Mouse (Mus musculus) forebrain, embryonic 14.5 days (tissue): ENCODE measurements around the gene Foxa3. TPM values are rescaled to one million over a fixed set of nuclear protein-coding genes. Genes with fewer than 3 reads are reported as not detected.

Experiments
- ATAC-seq: fragments of 200-750 bp; cut with Nextera tagmentation; 2 replicates; pipeline ENCODE4 v1.8.0; 2017; ENCODE audit warnings: mild to moderate bottlenecking, moderate library complexity
- DNase-seq: peaks from one replicate; pipeline ENCODE4 v3.0.0-alpha.2; 2015; ENCODE audit warnings: low spot score
- H3K27ac ChIP-seq: fragments of 300-500 bp; sonication (generic); 2 replicates; pipeline ENCODE4 v1.5.1; 2014; ENCODE audit warnings: low read depth, mild to moderate bottlenecking, control low read depth, low read length, moderate library complexity
- H3K27me3 ChIP-seq: fragments of 300-500 bp; sonication (generic); replicated peaks from 2 replicates; pipeline ENCODE4 v1.6.1; 2014; ENCODE audit warnings: low read length, control low read depth, mixed read lengths; ENCODE audit not compliant: control insufficient read depth, insufficient read depth
- H3K36me3 ChIP-seq: fragments of 300-500 bp; sonication (generic); 2 replicates; pipeline ENCODE4 v1.6.1; 2014; ENCODE audit warnings: low read length, control low read depth; ENCODE audit not compliant: control insufficient read depth, insufficient read depth
- H3K4me1 ChIP-seq: fragments of 300-500 bp; sonication (generic); 2 replicates; pipeline ENCODE4 v1.6.1; 2014; ENCODE audit warnings: antibody characterized with exemption, low read length, control low read depth; ENCODE audit not compliant: control insufficient read depth, insufficient read depth
- H3K4me2 ChIP-seq: fragments of 300-500 bp; sonication (generic); 2 replicates; pipeline ENCODE4 v1.6.1; 2014; ENCODE audit warnings: mild to moderate bottlenecking, control low read depth, low read length
- H3K4me3 ChIP-seq: fragments of 300-500 bp; sonication (generic); 2 replicates; pipeline ENCODE4 v1.5.1; 2014; ENCODE audit warnings: low read depth, low read length, control low read depth
- H3K9ac ChIP-seq: fragments of 300-500 bp; sonication (generic); 2 replicates; pipeline ENCODE4 v1.6.1; 2014; ENCODE audit warnings: mild to moderate bottlenecking, low read length, control low read depth, moderate library complexity
- H3K9me3 ChIP-seq: fragments of 300-500 bp; sonication (generic); replicated peaks from 2 replicates; pipeline ENCODE4 v1.6.1; 2016; ENCODE audit warnings: low read length, control low read depth, mixed read lengths; ENCODE audit not compliant: control insufficient read depth
- WGBS: fragments of 180-500 bp; shearing (Covaris S2); extraction: QIAGEN DNeasy Blood & Tissue Kit; methylation state at CpG from one replicate; pipeline ENCODE4 v1.1.7; 2014; 5-methylcytosine and 5-hydroxymethylcytosine counted together
- polyA plus RNA-seq: library from polyadenylated mRNA; unstranded; fragments of >200 nt; fragmentation: Nextera tagmentation; extraction: Ambion mirVana; gene quantifications from 2 replicates; pipeline ENCODE4 v1.2.1, GENCODE M21; 2014

Foxa3 gene
- polyA plus RNA-seq, 1 experiment from 2014 or later, result not detected

DNA sequence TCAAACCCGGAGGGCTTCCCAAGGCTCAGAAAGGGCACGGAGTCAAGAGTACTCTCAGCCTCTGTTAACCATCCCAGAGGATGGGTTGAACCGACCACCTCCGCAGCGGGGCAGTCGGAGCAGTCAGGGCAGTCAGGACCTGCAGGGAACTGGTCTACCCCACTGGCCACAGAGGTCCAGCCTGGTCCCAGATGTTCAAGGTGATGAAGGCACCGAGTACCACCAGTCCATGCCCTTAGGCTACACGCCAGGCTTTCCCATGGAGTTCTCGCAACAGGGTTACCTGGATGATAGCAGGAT is 31.4 kb upstream of the Foxa3 start:
- Histone ChIP-seq H3K4me2 (peak overlapping the region; percentile 47), H3K27ac (no peak overlapping the region), H3K9me3 (no peaks in the 10 kb centered on the region), H3K4me1 (no peaks in the 10 kb centered on the region), H3K36me3 (peaks cover 26% of the 10 kb centered on the region), H3K27me3 (no peaks in the 10 kb centered on the region), H3K4me3 (0 out of 2 replicates have a peak overlapping the region, but pooled peaks have one; percentile 11), H3K9ac (peak overlapping the region; percentile 37; the same call in 1 of the 2 replicates)
- 74% methylated on average over 9 of the region's 9 CpGs for WGBS
- ATAC-seq (peak; percentile 43), DNase-seq (no peak)

DNA sequence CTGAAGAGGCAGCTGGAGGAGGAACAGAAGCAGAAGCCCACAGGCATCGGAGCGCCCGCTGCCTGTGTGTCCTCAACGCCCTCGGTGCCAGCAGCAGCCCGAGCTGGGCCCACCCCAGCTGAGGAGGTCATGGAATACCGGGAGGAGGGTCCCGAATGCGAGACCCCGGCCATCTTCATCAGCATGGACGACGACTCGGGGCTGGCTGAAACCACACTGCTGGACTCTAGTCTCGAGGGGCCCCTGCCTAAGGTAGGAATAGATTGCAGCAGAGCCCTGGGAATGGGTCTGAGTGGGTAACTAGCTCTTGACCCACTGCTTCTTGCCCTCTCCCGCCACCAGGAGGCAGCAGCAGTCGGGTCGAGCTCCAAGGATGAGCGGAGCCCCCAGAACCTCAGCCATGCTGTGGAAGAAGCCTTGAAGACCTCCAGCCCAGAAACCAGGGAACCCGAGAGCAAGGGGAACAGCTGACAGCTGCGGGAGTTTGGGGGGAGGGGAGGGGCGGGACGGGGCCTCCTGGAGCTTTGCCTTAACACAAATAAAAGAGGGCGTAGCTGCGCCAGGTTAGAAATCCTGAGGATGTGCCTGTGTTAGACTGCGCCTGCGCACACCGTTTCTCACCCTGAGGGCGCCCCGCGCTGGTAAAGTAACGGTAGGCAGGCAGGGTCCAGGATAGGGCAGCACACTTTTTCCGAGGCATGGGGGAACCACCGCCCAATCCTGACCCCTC is 30.9 kb upstream of the Foxa3 start, which contains the start of gene Rsph6a:
TSS of gene Rsph6a (plus strand) at position 644 of the 730 bp plus-strand sequence.
- peak within 1 kb of the TSS; percentile 47 for H3K4me2 ChIP-seq
- H3K4me1 ChIP-seq, result no peaks in the 10 kb centered on the region
- 27% methylated on average over 33 of the region's 33 CpGs for WGBS
- peak; percentile 72 for DNase-seq
- peaks cover 31% of the 10 kb centered on the region for H3K36me3 ChIP-seq
- ATAC-seq, result peak; percentile 74
- peak within 1 kb of the TSS; percentile 14; the same call in 1 of the 2 replicates for H3K27ac ChIP-seq
- H3K27me3 ChIP-seq, result no peaks in the 10 kb centered on the region
- peak within 1 kb of the TSS; percentile 37 for H3K9ac ChIP-seq
- H3K9me3 ChIP-seq, result no peaks in the 10 kb centered on the region
- peak within 1 kb of the TSS; percentile 11; the same call in 1 of the 2 replicates for H3K4me3 ChIP-seq

DNA sequence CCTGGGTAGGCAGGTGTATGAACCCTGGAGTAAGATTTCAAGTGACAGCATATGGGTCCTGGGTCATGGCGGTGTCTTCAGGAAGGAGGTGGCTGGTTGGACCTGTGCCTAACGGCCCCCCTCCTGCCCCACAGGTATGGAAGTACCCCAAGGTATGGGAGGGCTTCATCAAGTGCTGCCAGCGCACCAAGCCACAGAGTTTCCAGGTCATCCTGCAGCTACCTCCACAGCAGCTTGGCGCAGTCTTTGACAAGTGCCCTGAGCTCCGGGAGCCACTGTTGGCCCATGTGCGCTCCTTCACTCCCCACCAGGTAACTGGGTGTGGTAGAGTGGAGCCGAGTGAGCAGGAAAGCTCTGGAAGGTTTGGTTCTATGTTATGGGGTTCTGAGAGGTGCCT is 29.8 kb upstream of the Foxa3 start:
- Histone ChIP-seq H3K4me2 (no peak overlapping the region), H3K4me3 (no peak overlapping the region), H3K27me3 (no peaks in the 10 kb centered on the region), H3K4me1 (no peaks in the 10 kb centered on the region), H3K36me3 (peaks cover 42% of the 10 kb centered on the region), H3K9me3 (no peaks in the 10 kb centered on the region), H3K27ac (no peak overlapping the region), H3K9ac (no peak overlapping the region)
- no peak for ATAC-seq
- whole genome bisulfite sequencing, result 91% methylated on average over 7 of the region's 7 CpGs
- DNase-seq, result no peak

DNA sequence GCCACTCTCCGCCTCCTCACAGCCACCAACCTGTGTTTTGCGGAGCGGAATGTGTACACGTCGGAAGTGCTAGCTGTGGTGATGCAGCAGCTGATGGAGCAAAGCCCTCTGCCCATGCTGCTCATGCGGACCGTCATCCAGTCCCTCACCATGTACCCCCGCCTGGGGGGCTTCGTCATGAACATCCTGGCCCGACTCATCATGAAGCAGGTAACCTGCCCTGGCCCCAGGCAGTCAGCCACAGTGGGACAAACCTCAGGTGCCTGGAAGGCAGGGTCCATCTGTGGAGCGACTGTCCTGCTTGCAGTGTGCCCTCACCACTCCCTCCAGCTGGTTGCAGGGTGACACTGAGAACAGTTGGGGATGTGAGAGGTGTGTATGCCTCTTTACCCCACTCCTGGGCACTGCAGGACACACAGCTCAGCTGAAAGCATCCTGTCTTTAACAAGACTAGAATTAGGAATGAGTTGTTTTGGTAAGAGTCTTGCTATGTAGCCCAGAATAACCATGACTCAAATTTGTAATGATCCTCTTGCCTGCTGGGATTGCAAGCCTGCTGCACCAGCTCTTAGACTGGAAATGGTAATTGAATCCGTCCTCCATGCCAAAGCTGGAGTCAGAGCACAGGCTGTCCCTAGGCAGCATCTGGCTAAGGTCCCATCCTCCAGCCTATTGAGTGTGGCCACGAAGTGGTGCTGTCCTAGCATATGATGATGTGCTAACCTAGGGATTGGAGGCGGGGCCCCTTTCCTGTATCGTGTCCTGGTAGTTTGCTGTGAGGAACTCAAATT is 29.2 kb upstream of the Foxa3 start:
- H3K9ac ChIP-seq, result no peak overlapping the region
- no peak overlapping the region for H3K4me3 ChIP-seq

DNA sequence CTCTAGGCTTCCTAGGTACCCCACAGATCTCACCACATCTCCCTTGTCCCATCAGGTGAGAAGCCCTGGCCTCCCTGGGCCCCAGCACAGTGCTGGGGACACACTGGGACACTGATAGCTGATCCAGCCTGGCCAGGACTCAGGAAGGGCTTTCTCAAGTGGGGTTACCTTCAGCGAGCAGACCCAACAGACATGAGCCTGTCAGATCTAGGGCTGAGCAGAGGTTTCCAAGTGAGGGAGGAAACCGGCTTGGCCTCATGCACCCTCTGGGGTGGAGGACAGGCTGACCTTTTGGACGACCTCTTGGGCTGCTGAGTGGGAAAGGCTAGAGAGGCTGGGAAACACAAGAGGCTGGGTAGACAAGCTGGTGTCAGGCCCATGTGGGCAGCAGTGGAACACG is 27.8 kb upstream of the Foxa3 start:
- Histone ChIP-seq H3K4me2 (no peak overlapping the region), H3K4me3 (no peak overlapping the region), H3K9me3 (no peaks in the 10 kb centered on the region), H3K27ac (no peak overlapping the region), H3K4me1 (no peaks in the 10 kb centered on the region), H3K36me3 (peaks cover 61% of the 10 kb centered on the region), H3K9ac (no peak overlapping the region), H3K27me3 (no peaks in the 10 kb centered on the region)
- DNase-seq, result no peak
- no peak for ATAC-seq
- 72% methylated on average over 4 of the region's 4 CpGs for WGBS

More for the DNA sequence above, 29.2 kb upstream of the Foxa3 start:
- Histone ChIP-seq H3K4me1 (no peaks in the 10 kb centered on the region), H3K27me3 (no peaks in the 10 kb centered on the region), H3K9me3 (no peaks in the 10 kb centered on the region), H3K36me3 (peaks cover 48% of the 10 kb centered on the region), H3K4me2 (no peak overlapping the region), H3K27ac (no peak overlapping the region)
- no peak for ATAC-seq
- DNase-seq, result no peak
- 89% methylated on average over 15 of the region's 15 CpGs for WGBS

DNA sequence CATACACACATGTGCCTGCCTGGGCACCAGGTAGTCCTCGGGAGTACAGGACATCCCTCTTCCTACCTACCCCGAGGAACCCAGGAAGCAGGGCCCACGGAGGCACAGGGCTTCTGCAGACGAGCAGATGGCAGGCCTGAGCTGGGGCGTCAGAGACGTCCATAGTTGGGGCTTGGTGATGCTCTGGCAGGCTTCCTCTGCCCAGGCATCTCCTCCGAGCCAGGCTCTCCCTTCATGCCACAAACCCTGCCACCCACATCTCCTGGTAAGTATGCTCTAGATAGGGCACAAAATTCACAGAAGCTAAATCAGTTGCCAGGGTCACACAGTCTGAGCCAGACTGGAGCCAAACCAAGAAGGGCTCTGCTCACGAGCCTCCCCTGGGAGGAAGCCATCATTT is 26.8 kb upstream of the Foxa3 start:
- ATAC-seq (no peak), DNase-seq (no peak)
- 87% methylated on average over 8 of the region's 8 CpGs for WGBS
- H3K27me3 ChIP-seq, result no peaks in the 10 kb centered on the region
- H3K4me2 ChIP-seq, result no peak overlapping the region
- no peak overlapping the region for H3K27ac ChIP-seq
- H3K9me3 ChIP-seq, result no peaks in the 10 kb centered on the region
- H3K4me3 ChIP-seq, result no peak overlapping the region
- no peak overlapping the region for H3K9ac ChIP-seq
- peaks cover 71% of the 10 kb centered on the region for H3K36me3 ChIP-seq
- H3K4me1 ChIP-seq, result no peaks in the 10 kb centered on the region

DNA sequence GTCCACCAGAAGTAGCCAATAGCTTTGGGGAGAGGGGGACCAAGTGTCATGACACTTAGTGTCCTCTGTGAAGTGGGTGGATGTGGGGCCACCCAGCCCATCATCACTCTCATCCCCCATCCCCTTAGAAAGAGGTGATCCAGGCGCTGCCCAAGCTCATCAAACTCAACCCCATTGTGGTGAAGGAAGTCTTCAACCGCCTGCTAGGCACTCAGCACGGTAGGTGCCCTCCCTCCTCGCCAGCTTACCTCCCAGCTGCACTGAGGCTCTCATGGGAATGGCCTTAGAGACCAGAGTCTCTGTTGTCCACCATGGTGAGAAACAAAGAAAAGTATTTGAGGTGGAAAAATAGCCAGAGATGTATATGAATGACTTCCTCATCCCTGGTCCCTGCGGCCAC is 25.9 kb upstream of the Foxa3 start:
- no peak for ATAC-seq
- Histone ChIP-seq H3K4me3 (no peak overlapping the region), H3K9me3 (no peaks in the 10 kb centered on the region), H3K27ac (no peak overlapping the region), H3K27me3 (no peaks in the 10 kb centered on the region), H3K4me1 (no peaks in the 10 kb centered on the region), H3K4me2 (no peak overlapping the region), H3K36me3 (peaks cover 81% of the 10 kb centered on the region), H3K9ac (no peak overlapping the region)
- 89% methylated on average over 5 of the region's 5 CpGs for WGBS
- DNase-seq, result no peak

DNA sequence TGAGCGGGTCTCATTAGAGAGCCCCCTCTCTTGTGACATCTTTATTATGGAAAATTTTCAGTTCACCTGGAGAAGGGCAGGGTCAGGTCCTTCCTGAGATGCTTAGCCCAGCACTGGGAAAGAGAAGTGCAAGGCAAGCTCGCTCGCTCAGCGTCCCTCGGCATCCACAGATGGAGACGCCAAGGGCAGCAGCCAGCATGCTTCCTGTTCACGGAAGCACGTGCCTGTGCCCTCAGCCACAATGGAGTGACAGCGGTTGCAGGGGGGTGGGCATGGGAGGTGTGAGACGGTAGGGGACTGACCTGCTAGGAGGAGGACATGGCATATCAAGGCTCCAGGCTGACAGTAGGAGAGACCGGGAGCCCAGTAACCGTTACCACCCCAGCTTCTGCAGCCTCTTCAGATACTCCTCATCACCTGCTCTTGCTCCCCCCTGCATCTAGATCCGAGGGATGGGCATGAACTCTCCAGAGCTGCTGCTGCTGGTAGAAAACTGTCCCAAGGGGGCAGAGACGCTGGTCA is 24.7 kb upstream of the Foxa3 start:
- H3K27me3 ChIP-seq, result no peaks in the 10 kb centered on the region
- H3K4me3 ChIP-seq, result no peak overlapping the region
- H3K9ac ChIP-seq, result no peak overlapping the region
- no peak overlapping the region for H3K27ac ChIP-seq
- WGBS, result 91% methylated on average over 14 of the region's 14 CpGs
- H3K9me3 ChIP-seq, result no peaks in the 10 kb centered on the region
- no peaks in the 10 kb centered on the region for H3K4me1 ChIP-seq
- H3K4me2 ChIP-seq, result no peak overlapping the region
- peaks cover 92% of the 10 kb centered on the region for H3K36me3 ChIP-seq
- DNase-seq, result no peak
- no peak for ATAC-seq
